Mouse (Mus musculus) spleen, adult 12 weeks (tissue): Measurements from ENCODE around the gene Tmigd3.

Experiments
- DNase-seq: peaks from one replicate; pipeline ENCODE4 v3.0.0; 2022; ENCODE audit warnings: low spot score

The Tmigd3 gene

GRCm38 (mm10) chr3:105870558-105870957 is at the start of gene Tmigd3, which contains the start of gene Adora3:
Tmigd3 (plus strand) TSS chr3:105870903.
Adora3 (plus strand) TSS chr3:105870858.
- DNase-seq, result no peak

- no peak for DNase-seq
Measured at GRCm38 (mm10) chr3:105821504-105821903, 49.2 kb upstream of the Tmigd3 start.

GRCm38 (mm10) chr3:105823609-105824008 is 47.1 kb upstream of the Tmigd3 start:
- no peak for DNase-seq

GRCm38 (mm10) chr3:105824103-105824502 is 46.6 kb upstream of the Tmigd3 start:
- DNase-seq, result no peak

- no peak for DNase-seq
Measured at GRCm38 (mm10) chr3:105824704-105825103, 46.0 kb upstream of the Tmigd3 start.

GRCm38 (mm10) chr3:105825501-105826161 is 45.1 kb upstream of the Tmigd3 start:
- no peak for DNase-seq

GRCm38 (mm10) chr3:105831584-105831983 is 39.1 kb upstream of the Tmigd3 start:
- no peak for DNase-seq

- no peak for DNase-seq
Measured at GRCm38 (mm10) chr3:105835875-105836274, 34.8 kb upstream of the Tmigd3 start.

GRCm38 (mm10) chr3:105836883-105837282 is 33.8 kb upstream of the Tmigd3 start:
- no peak for DNase-seq

GRCm38 (mm10) chr3:105838655-105839054 is 32.0 kb upstream of the Tmigd3 start:
- DNase-seq, result no peak

- no peak for DNase-seq
Measured at GRCm38 (mm10) chr3:105839836-105840235, 30.9 kb upstream of the Tmigd3 start.

GRCm38 (mm10) chr3:105846294-105847069 is 24.2 kb upstream of the Tmigd3 start:
- no peak for DNase-seq

GRCm38 (mm10) chr3:105853781-105854180 is 16.9 kb upstream of the Tmigd3 start:
- DNase-seq, result no peak

- DNase-seq, result no peak
Measured at GRCm38 (mm10) chr3:105854786-105855185, 15.9 kb upstream of the Tmigd3 start.

- no peak for DNase-seq
Measured at GRCm38 (mm10) chr3:105857513-105857912, 13.2 kb upstream of the Tmigd3 start.

- DNase-seq, result no peak
Measured at GRCm38 (mm10) chr3:105861747-105862366, 8.8 kb upstream of the Tmigd3 start.

GRCm38 (mm10) chr3:105864123-105864522 is 6.6 kb upstream of the Tmigd3 start:
- DNase-seq, result no peak

- DNase-seq, result no peak
Measured at GRCm38 (mm10) chr3:105865122-105865521, 5.6 kb upstream of the Tmigd3 start.

- DNase-seq, result no peak
Measured at GRCm38 (mm10) chr3:105868135-105868534, 2.6 kb upstream of the Tmigd3 start.

- no peak for DNase-seq
Measured at GRCm38 (mm10) chr3:105872034-105872433, 1.3 kb downstream of the Tmigd3 start.

GRCm38 (mm10) chr3:105872579-105872978 is 1.9 kb downstream of the Tmigd3 start:
- DNase-seq, result no peak

GRCm38 (mm10) chr3:105873451-105874445 is 3.0 kb downstream of the Tmigd3 start:
- no peak for DNase-seq
